Mouse (Mus musculus) large intestine, adult 2 months (tissue): ENCODE measurements around the gene AC153137.1. TPM values are rescaled to one million over a fixed set of nuclear protein-coding genes. Genes with fewer than 3 reads are reported as not detected.
A peak's percentile ranks its signal among the peaks of the same experiment; 100 is the strongest.
"Not testable (repeated sequence)": the region's sequence is repeated elsewhere in the genome, so short reads cannot be mapped to it uniquely, and the experiment has no call there.

Source experiments
- DNase-seq: peaks from one replicate; pipeline ENCODE4 v3.0.0-alpha.2; 2012; ENCODE audit warnings: low read depth, low spot score
- WGBS: fragments of 180-500 bp; shearing (Covaris S2); methylation state at CpG from one replicate; pipeline ENCODE4 v1.1.7; 2018; 5-methylcytosine and 5-hydroxymethylcytosine counted together
- polyA plus RNA-seq: library from polyadenylated mRNA; depleted of rRNA; stranded (reverse); fragments of >200 nt; gene quantifications from 2 replicates; pipeline ENCODE4 v1.2.3, GENCODE M21; 2012; rRNA removed

AC153137.1 gene
- not detected in 2 replicates for polyA plus RNA-seq

- WGBS: 91% methylated on average over 6 of the region's 6 CpGs
- DNase-seq: not testable (repeated sequence)
These were observed at the start of gene AC153137.1 for GRCm38 (mm10) chr1:30977868-30978267. Gene AC153137.1, minus strand, starts transcription at chr1:30977968.

- DNase-seq: no peak
These were observed 45.4 kb upstream of the AC153137.1 start for GRCm38 (mm10) chr1:31023173-31023572.

- peak; percentile 98 for DNase-seq
- 16% methylated on average over 6 of the region's 6 CpGs for WGBS
These were observed 41.5 kb upstream of the AC153137.1 start for GRCm38 (mm10) chr1:31019283-31019682.

GRCm38 (mm10) chr1:31017377-31017776, 39.6 kb upstream of the AC153137.1 start:
- peak; percentile 70 for DNase-seq

GRCm38 (mm10) chr1:31016068-31016467, 38.3 kb upstream of the AC153137.1 start:
- DNase-seq: no peak
- WGBS: 76% methylated on average over 6 of the region's 6 CpGs

More at GRCm38 (mm10) chr1:31017377-31017776, 39.6 kb upstream of the AC153137.1 start:
- WGBS: 25% methylated on average over 5 of the region's 5 CpGs

- DNase-seq: no peak
- WGBS: 21% methylated on average over 2 of the region's 2 CpGs
These were observed 37.5 kb upstream of the AC153137.1 start for GRCm38 (mm10) chr1:31015261-31015660.

- WGBS: 89% methylated on average over 7 of the region's 7 CpGs
- not testable (repeated sequence) for DNase-seq
These were observed 529 bp downstream of the AC153137.1 start for GRCm38 (mm10) chr1:30977239-30977638.

GRCm38 (mm10) chr1:30951795-30952194, 26.0 kb downstream of the AC153137.1 start:
- no peak for DNase-seq
- 69% methylated on average over 2 of the region's 2 CpGs for WGBS

GRCm38 (mm10) chr1:30950456-30950835, 27.3 kb downstream of the AC153137.1 start:
- no peak for DNase-seq

GRCm38 (mm10) chr1:30949710-30950455, 27.9 kb downstream of the AC153137.1 start:
- under 1% methylated on average over 66 of the region's 66 CpGs for WGBS
- peak; percentile 82 for DNase-seq

More at GRCm38 (mm10) chr1:30950456-30950835, 27.3 kb downstream of the AC153137.1 start:
- 17% methylated on average over 5 of the region's 5 CpGs for WGBS

- under 1% methylated on average over 83 of the region's 85 CpGs for WGBS
- no peak for DNase-seq
These were observed 28.7 kb downstream of the AC153137.1 start for GRCm38 (mm10) chr1:30948950-30949639.

- under 1% methylated on average over 16 of the region's 16 CpGs for WGBS
- no peak for DNase-seq
These were observed 29.3 kb downstream of the AC153137.1 start for GRCm38 (mm10) chr1:30948361-30948949.

GRCm38 (mm10) chr1:30945136-30945535, 32.6 kb downstream of the AC153137.1 start:
- no peak for DNase-seq

GRCm38 (mm10) chr1:30940571-30940970, 37.2 kb downstream of the AC153137.1 start:
- no peak for DNase-seq
- WGBS: 47% methylated on average over 3 of the region's 3 CpGs

More at GRCm38 (mm10) chr1:30945136-30945535, 32.6 kb downstream of the AC153137.1 start:
- 50% methylated on average over 6 of the region's 6 CpGs for WGBS

GRCm38 (mm10) chr1:30938392-30938791, 39.4 kb downstream of the AC153137.1 start:
- WGBS: 74% methylated on average over 7 of the region's 7 CpGs
- no peak for DNase-seq

- WGBS: 56% methylated on average over 8 of the region's 8 CpGs
- DNase-seq: no peak
These were observed 40.3 kb downstream of the AC153137.1 start for GRCm38 (mm10) chr1:30937396-30937965.

- 82% methylated on average over 2 of the region's 2 CpGs for WGBS
- no peak for DNase-seq
These were observed 41.3 kb downstream of the AC153137.1 start for GRCm38 (mm10) chr1:30936488-30936887.

- DNase-seq: no peak
- WGBS: 63% methylated on average over 2 of the region's 2 CpGs
These were observed 46.9 kb downstream of the AC153137.1 start for GRCm38 (mm10) chr1:30930823-30931222.

- DNase-seq: no peak
These were observed 47.6 kb downstream of the AC153137.1 start for GRCm38 (mm10) chr1:30930194-30930593.

More at GRCm38 (mm10) chr1:30930194-30930593, 47.6 kb downstream of the AC153137.1 start:
- WGBS: 86% methylated on average over 2 of the region's 2 CpGs
